Mouse (Mus musculus): Measurements from ENCODE around the gene Erbb2. TPM values are rescaled to one million over a fixed set of nuclear protein-coding genes. Genes with fewer than 3 reads are reported as not detected.
A peak's percentile ranks its signal among the peaks of the same experiment; 100 is the strongest.

Erbb2 gene
- polyA plus RNA-seq, 1 experiment from 2014 or later, result 40.6 TPM

DNA sequence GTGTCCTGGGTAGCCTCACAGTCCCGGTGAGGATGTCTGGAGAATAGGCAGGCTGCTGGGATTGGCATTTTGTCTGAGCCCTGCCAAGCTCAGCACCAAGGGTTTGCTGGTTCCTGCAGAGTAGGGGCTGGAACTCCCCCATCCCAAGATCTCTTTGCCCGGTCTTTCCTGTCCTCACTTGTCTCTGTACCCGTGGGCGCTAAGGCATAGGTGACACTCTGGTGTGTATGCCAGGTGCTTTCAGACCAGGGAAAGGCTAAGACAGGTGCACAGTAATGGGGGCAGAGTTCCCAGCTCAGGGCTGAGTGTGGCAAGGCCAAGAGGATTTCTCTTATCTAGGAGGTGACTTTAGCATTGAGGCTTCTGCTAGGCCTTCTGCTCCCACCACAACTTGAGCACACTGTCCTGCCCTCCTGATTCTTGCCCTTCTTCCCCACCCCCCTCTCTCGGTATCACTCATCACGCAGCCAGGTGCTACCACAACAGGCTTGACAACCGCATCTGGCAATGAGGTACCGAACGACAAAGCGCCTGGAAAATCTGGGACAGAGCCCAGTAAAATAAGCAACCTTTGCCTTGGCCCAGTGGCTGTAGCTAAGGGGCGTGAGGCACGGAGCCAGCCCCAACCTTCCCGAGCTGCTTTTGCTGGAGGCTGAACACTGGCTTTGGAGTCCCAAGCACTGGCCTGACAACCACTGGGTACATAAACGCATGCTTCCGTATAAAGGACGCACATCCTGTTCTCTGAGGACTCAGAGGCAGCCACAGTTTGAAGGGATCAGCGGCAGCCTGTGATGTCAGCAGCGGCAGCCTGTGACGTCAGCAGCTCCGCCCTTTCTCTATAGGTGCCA lies 37.9 kb downstream of the Erbb2 start:
- H3K27me3 ChIP-seq (replicated peaks), result peaks cover 4% of the 10 kb centered on the region; the same call in 1 of the 2 replicates
- WGBS, result 72% methylated on average over 20 of the region's 20 CpGs
- peak overlapping the region; percentile 49 for H3K4me2 ChIP-seq
- ATAC-seq (ENCODE audit: insufficient read depth, low FRiP score, low read depth), result no peak
- peaks cover 10% of the 10 kb centered on the region for H3K36me3 ChIP-seq
- no peak overlapping the region; the same call in 1 of the 2 replicates for H3K27ac ChIP-seq
- H3K9ac ChIP-seq, result no peak overlapping the region
- 0 out of 2 replicates have a peak overlapping the region, but pooled peaks have one; percentile 8 for H3K4me3 ChIP-seq (replicated peaks)
- H3K9me3 ChIP-seq, result no peaks in the 10 kb centered on the region
- H3K4me1 ChIP-seq, result peaks cover 10% of the 10 kb centered on the region

DNA sequence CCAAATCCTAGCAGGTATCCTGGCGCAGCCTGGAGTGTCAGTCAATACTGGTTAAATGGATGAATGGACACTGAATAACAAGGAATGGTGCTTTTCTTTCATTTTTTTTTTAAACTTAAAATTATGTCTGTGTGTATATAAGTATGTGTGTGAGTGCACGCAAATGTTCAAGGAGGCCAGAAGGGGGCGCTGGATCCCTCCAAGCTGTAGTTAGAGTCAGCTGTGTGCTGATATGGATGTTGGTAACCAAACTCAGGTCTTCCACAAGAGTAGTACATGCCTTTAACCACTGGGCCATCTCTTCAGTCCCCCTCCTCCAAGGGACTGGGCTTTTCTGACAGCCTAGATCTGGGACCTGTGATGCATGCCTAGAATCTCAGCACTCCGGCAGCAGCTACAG lies 43.2 kb downstream of the Erbb2 start:
- Histone ChIP-seq H3K9ac (no peak overlapping the region), H3K4me3 (replicated peaks) (no peak overlapping the region), H3K4me1 (peaks cover 9% of the 10 kb centered on the region; the same call in 1 of the 2 replicates), H3K4me2 (no peak overlapping the region), H3K27ac (no peak overlapping the region), H3K27me3 (replicated peaks) (peaks cover 24% of the 10 kb centered on the region), H3K36me3 (peaks cover 12% of the 10 kb centered on the region), H3K9me3 (no peaks in the 10 kb centered on the region)
- ATAC-seq (ENCODE audit: insufficient read depth, low FRiP score, low read depth), result no peak
- WGBS, result 81% methylated on average over 4 of the region's 4 CpGs

DNA sequence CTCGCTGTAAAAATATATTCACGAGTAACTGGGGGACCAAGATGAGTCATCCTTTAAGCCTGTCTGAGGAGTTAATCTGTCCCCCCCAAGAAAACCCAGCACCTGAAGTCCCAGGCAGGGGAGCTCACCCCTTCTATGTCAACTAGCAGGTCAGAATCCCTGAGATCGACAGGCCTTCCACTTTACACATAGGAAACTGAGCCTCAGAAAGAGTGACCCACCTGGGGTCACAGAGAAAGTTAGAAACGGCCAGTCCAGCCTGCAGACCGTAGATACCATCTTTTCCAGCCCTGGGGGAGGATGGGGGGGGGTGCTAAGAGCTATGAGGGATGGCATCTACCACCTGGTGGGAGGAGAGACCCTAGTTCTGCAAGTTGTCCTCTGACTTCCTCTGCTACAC lies 44.3 kb downstream of the Erbb2 start:
- no peak overlapping the region for H3K4me3 ChIP-seq (replicated peaks)
- no peak overlapping the region for H3K27ac ChIP-seq
- peaks cover 8% of the 10 kb centered on the region for H3K36me3 ChIP-seq
- no peak for ATAC-seq (ENCODE audit: insufficient read depth, low FRiP score, low read depth)
- H3K27me3 ChIP-seq (replicated peaks), result peaks cover 24% of the 10 kb centered on the region
- peaks cover 9% of the 10 kb centered on the region; the same call in 1 of the 2 replicates for H3K4me1 ChIP-seq
- H3K9ac ChIP-seq, result no peak overlapping the region
- 58% methylated on average over 5 of the region's 5 CpGs for WGBS
- no peak overlapping the region for H3K4me2 ChIP-seq
- no peaks in the 10 kb centered on the region for H3K9me3 ChIP-seq

DNA sequence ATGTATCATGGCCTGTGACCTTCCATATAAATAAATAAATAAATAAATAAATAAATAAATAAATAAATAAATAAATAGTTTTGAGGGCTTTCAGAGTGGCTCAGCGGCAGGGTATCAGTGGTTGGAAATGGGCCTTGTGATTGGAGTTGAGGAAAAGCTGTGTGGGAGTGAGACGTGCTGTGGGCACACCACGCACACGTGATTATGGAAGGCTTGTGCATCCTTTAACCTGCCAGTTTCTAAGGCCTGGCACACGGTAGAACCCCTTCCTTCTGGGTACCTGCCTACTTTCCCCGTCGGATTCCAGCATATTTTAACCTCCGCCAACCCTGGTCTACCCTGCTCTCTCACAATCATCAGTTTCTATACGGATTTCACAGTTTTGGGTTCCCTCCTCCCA lies 44.7 kb downstream of the Erbb2 start:
- Histone ChIP-seq H3K36me3 (peaks cover 8% of the 10 kb centered on the region), H3K9ac (0 out of 2 replicates have a peak overlapping the region, but pooled peaks have one; percentile 32), H3K27me3 (replicated peaks) (peaks cover 24% of the 10 kb centered on the region), H3K4me2 (peak overlapping the region; percentile 93), H3K27ac (peak overlapping the region; percentile 61; the same call in 1 of the 2 replicates), H3K9me3 (no peaks in the 10 kb centered on the region), H3K4me3 (replicated peaks) (peak overlapping the region; percentile 63), H3K4me1 (peaks cover 9% of the 10 kb centered on the region; the same call in 1 of the 2 replicates)
- 18% methylated on average over 9 of the region's 9 CpGs for WGBS
- ATAC-seq (ENCODE audit: insufficient read depth, low FRiP score, low read depth), result peak; percentile 33; the same call in 1 of the 2 replicates

DNA sequence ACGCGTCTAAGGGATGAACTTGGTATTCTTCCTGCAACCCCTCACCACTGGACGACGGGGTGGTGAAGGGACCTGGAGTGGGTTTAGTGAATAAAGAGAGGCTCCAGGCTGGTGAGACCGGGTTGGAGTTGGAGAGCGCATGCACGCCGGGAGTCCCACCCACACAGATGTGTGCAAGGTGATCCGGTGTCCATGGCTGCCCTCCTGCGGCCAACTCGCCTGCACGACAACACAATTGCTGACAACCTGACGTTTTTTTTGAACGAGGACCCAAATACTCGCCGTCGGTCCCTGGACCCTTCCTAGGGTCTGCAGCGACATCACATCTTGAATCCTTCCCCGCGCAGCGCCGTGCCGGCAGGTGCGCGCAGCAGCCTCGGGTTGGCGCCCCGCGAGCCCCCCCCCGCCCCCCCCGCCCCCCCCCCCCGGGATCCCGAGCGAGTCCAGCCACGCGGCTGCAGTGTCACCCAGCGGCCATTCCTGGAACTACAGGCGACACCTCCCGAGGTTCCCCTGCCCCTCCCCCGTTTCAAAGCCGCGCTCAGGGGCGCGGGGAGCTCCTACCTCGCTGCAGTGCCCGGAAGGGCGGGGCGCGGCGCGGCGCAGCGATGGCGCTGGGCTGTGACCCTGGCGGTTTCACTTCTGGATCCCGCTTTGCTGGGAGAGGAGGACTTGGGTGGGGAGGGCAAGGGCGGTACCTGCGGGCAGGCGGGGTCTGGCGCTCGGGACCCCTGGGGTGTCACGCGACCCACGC lies 45.3 kb downstream of the Erbb2 start:
- H3K36me3 ChIP-seq, result peaks cover 8% of the 10 kb centered on the region
- no peaks in the 10 kb centered on the region for H3K9me3 ChIP-seq
- H3K4me3 ChIP-seq (replicated peaks), result peak overlapping the region; percentile 63
- H3K9ac ChIP-seq, result peak overlapping the region; percentile 48
- peak; percentile 84 for ATAC-seq (ENCODE audit: insufficient read depth, low FRiP score, low read depth)
- H3K27ac ChIP-seq, result peak overlapping the region; percentile 61; the same call in 1 of the 2 replicates
- H3K27me3 ChIP-seq (replicated peaks), result peaks cover 24% of the 10 kb centered on the region
- H3K4me2 ChIP-seq, result peak overlapping the region; percentile 93
- WGBS, result under 1% methylated on average over 52 of the region's 64 CpGs
- peaks cover 9% of the 10 kb centered on the region; the same call in 1 of the 2 replicates for H3K4me1 ChIP-seq

DNA sequence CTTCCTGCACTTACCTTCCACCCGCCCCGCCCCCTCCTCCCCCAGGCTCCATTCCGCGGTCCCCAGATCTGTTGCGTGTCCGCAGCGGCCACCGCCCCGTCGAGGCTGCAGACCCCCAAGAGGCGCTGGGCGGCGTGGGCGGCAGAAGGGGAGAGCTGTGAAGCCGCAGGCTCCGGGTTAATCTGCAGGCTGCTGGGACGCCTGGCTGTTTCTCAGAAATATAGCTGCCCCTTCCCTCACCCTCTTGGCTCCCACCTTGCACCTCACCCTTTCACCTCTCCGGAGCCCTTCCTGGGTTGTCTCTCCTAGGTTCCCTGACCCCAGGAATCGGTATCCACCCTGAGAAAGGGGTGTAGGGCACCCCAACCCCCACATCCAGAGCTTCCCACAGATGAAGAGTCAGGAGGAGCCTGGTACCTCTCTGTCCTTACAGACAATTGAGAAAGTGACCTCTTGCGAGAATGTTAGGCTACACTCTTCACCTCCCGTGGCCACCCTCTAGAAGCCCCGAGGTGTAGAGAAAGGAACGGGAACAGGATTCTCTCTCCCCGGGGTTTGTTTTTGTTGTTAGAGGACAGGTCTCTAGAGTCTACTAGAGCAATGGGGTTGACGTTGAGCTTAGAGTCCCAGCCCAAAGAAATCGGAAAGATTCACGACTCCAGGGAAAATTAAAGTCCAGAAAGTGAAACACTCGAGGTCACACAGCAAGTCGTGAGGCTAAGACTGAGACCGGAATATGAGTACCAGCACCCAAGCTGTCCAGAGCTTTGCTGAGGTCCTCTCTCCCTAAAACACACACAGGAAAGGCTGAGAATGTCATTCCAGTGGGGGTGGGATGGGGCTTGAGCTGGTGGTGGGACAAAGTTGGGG lies 46.1 kb downstream of the Erbb2 start:
- peak overlapping the region; percentile 48 for H3K9ac ChIP-seq
- no peak; the same call in 1 of the 2 replicates for ATAC-seq (ENCODE audit: insufficient read depth, low FRiP score, low read depth)
- peaks cover 8% of the 10 kb centered on the region for H3K36me3 ChIP-seq
- H3K4me3 ChIP-seq (replicated peaks), result peak overlapping the region; percentile 63
- H3K4me1 ChIP-seq, result peaks cover 9% of the 10 kb centered on the region; the same call in 1 of the 2 replicates
- peaks cover 24% of the 10 kb centered on the region for H3K27me3 ChIP-seq (replicated peaks)
- H3K27ac ChIP-seq, result peak overlapping the region; percentile 40; the same call in 1 of the 2 replicates
- H3K9me3 ChIP-seq, result no peaks in the 10 kb centered on the region
- WGBS, result 4% methylated on average over 18 of the region's 30 CpGs
- peak overlapping the region; percentile 93 for H3K4me2 ChIP-seq

DNA sequence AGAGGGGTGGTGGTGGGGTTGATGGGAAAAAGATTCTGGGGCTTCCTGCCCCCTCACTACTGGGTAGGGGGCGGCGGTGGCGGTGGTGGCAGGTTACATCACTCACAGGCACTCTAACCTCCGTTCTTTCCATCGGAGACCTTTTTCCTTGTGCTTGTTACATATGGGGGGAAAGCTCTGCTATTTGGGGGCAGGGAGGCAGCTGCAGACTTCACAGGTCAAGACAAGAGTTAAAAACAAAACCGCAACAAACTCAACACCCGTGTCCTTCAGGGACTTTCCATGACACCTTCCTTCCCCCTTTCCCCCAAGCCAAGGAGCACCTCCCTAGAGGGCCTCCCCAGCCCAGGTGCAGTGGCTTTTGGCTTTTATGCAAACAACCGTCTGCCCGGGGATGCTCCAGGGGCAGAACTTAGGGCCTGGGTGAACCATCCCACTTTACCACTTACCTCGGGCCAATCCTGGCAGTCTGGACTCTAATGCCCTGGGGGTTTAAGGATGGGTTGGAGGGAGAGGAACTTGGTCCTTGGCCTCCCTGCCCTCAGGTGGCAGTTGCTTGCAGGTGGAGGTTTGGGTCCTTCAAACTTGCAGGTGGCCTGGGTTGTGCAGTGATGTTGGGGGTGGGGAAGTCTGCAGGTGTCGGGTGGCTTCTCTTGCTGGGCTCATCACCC lies 46.9 kb downstream of the Erbb2 start:
- no peak overlapping the region for H3K4me2 ChIP-seq
- H3K27me3 ChIP-seq (replicated peaks), result peaks cover 27% of the 10 kb centered on the region
- H3K27ac ChIP-seq, result no peak overlapping the region
- no peaks in the 10 kb centered on the region for H3K9me3 ChIP-seq
- peaks cover 8% of the 10 kb centered on the region for H3K36me3 ChIP-seq
- peaks cover 9% of the 10 kb centered on the region; the same call in 1 of the 2 replicates for H3K4me1 ChIP-seq
- 21% methylated on average over 11 of the region's 11 CpGs for WGBS
- no peak overlapping the region for H3K4me3 ChIP-seq (replicated peaks)
- ATAC-seq (ENCODE audit: insufficient read depth, low FRiP score, low read depth), result no peak
- H3K9ac ChIP-seq, result no peak overlapping the region

DNA sequence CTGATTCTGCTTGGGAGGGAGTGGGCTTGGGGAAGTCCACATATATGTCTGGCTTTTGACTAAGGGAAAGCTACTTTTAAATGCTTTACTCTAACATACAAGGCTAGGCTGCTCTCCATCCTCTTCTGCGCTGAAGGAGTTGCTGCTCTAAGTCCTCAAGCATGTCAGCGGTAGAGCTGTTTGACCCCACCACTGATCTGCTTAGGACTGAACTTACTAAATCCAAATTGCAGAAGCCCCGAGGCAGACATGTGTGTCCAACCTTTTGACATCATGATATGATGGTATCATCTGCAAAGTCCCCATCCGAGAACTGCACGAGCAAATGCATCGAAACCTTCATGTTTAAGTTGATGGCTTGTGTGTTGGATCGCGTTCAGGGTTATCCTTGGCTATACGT lies 47.6 kb downstream of the Erbb2 start:
- H3K9me3 ChIP-seq, result no peaks in the 10 kb centered on the region
- no peak overlapping the region for H3K9ac ChIP-seq
- H3K4me3 ChIP-seq (replicated peaks), result no peak overlapping the region
- no peak for ATAC-seq (ENCODE audit: insufficient read depth, low FRiP score, low read depth)
- H3K27me3 ChIP-seq (replicated peaks), result peaks cover 27% of the 10 kb centered on the region
- peaks cover 9% of the 10 kb centered on the region; the same call in 1 of the 2 replicates for H3K4me1 ChIP-seq
- no peak overlapping the region for H3K27ac ChIP-seq
- 81% methylated on average over 9 of the region's 9 CpGs for WGBS
- H3K4me2 ChIP-seq, result no peak overlapping the region
- peaks cover 5% of the 10 kb centered on the region for H3K36me3 ChIP-seq

DNA sequence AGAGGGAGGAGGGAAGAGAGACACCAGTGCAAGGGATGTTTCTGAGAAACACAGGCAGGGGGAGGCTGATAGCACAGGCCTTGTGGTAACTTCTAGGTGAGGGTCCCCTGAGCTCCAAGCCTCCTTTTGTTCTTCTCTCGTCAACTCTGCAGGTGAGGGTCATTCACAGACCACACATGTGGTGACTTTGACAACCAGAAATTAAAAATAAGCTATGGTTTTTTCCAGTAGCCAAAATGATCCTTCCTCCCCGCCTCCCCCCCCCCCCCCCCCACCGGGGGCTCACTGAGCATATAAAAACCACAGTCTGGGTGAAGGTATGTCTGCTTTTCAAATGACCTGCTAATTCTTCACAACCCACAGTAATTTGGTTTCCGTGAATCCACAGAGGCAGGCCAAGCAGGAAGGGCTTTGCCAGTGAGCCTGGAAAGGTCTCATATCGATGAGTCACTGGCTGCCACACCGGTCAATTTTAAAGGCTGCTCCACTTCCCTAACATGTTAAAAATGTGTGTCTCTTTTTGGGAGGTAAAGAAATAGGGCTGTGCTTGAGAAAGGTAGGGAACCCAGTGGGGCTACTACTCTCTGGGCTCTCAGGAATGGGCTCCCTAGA lies 48.9 kb downstream of the Erbb2 start:
- Histone ChIP-seq H3K36me3 (no peaks in the 10 kb centered on the region), H3K9me3 (no peaks in the 10 kb centered on the region), H3K4me1 (peaks cover 9% of the 10 kb centered on the region; the same call in 1 of the 2 replicates), H3K27ac (no peak overlapping the region), H3K9ac (no peak overlapping the region), H3K4me3 (replicated peaks) (no peak overlapping the region), H3K27me3 (replicated peaks) (peaks cover 27% of the 10 kb centered on the region), H3K4me2 (no peak overlapping the region)
- 49% methylated on average over 6 of the region's 6 CpGs for WGBS
- ATAC-seq (ENCODE audit: insufficient read depth, low FRiP score, low read depth), result no peak

DNA sequence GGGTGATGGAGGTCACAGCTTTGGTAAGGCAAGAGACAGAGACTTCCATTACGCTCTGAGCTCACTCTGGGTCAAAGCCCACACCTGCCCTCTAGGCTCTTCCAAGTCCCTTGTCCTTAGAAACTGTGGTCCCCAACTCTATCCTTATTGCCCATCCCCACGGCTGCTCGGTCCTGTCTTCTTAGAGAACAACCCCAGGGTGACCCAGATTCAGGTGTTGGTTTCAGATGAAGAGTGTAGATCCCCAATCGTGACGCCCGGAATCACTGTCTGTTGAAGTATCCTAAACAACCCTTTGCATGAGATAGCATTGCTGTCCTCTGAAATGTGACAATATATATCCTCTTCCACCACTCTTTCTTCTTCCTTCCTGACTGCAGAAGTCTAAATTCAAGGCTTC lies 50.0 kb downstream of the Erbb2 start:
- 81% methylated on average over 6 of the region's 6 CpGs for WGBS

More for the DNA sequence above, 50.0 kb downstream of the Erbb2 start:
- Histone ChIP-seq H3K27me3 (replicated peaks) (peaks cover 27% of the 10 kb centered on the region), H3K4me3 (replicated peaks) (no peak overlapping the region), H3K9ac (no peak overlapping the region), H3K36me3 (no peaks in the 10 kb centered on the region), H3K4me1 (peaks cover 9% of the 10 kb centered on the region; the same call in 1 of the 2 replicates), H3K27ac (no peak overlapping the region), H3K9me3 (no peaks in the 10 kb centered on the region), H3K4me2 (no peak overlapping the region)
- ATAC-seq (ENCODE audit: insufficient read depth, low FRiP score, low read depth), result no peak

Data from stomach, embryonic 15.5 days (tissue).